Comparison of ENCODE assay signal across 34 mouse cellular contexts in the genomic region with DNA sequence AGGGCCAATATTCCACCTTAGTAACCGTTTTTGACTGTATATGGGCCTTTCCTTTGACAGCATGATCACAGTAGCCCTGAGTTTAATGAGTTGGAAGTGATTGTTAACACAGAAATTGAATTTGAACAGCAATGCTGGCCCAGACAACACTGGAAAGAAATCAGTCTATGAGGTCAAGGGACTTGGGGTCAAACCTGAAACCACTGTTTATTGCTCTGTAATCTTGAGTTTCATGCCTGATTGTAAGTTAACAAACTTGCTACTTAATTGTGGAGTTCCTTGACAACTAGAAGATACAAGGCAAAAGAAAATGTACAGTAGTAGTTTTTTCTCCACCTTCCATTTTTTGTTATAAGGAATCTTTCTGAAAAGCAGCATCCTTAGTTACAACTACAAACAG.
"Had no signal": no experiment of that assay in that cellular context is flagged by ENCODE, and none has a peak within 500 bp of the region (broad histone marks: within the 10 kb centered on the region; RNA-seq: fewer than 3 reads in every experiment).

No protein-coding gene starts in this region.

- DNase-seq: heart, postnatal 10 days; heart, postnatal 14 days; heart, postnatal 36 days; heart, postnatal 4 days; kidney, adult 11 months; kidney, adult 18-20 months; kidney, adult 2 months; kidney, adult 8-10 months; kidney, adult 9 months; kidney, postnatal 10 days; kidney, postnatal 14 days; kidney, postnatal 25 days; kidney, postnatal 36 days; kidney, postnatal 4 days; layer of hippocampus, adult 9-11 months; layer of hippocampus, postnatal 36 days had no signal

- H3K9me3 ChIP-seq: heart, embryonic 10.5 days; heart, embryonic 12.5 days; heart, embryonic 13.5 days; heart, embryonic 15.5 days; hindbrain, embryonic 10.5 days; hindbrain, embryonic 12.5 days; hindbrain, embryonic 13.5 days; hindbrain, embryonic 15.5 days; intestine, embryonic 15.5 days had no signal

- H3K27me3 ChIP-seq: heart, embryonic 12.5 days; heart, embryonic 13.5 days; heart, embryonic 15.5 days; hindbrain, embryonic 12.5 days; hindbrain, embryonic 13.5 days; hindbrain, embryonic 15.5 days; intestine, embryonic 15.5 days had no signal

- H3K4me3 ChIP-seq: heart, embryonic 10.5 days; heart, embryonic 12.5 days; heart, embryonic 13.5 days; heart, embryonic 15.5 days; hindbrain, embryonic 10.5 days; hindbrain, embryonic 12.5 days; hindbrain, embryonic 13.5 days; hindbrain, embryonic 15.5 days; intestine, embryonic 15.5 days; layer of hippocampus, adult 2 months had no signal

- H3K9ac ChIP-seq: heart, embryonic 12.5 days; heart, embryonic 13.5 days; heart, embryonic 15.5 days; hindbrain, embryonic 12.5 days; hindbrain, embryonic 13.5 days; hindbrain, embryonic 14.5 days; hindbrain, embryonic 15.5 days; intestine, embryonic 15.5 days had no signal

- H3K36me3 ChIP-seq: heart, embryonic 10.5 days; heart, embryonic 12.5 days; heart, embryonic 13.5 days; heart, embryonic 15.5 days; hindbrain, embryonic 12.5 days; hindbrain, embryonic 13.5 days; hindbrain, embryonic 15.5 days; intestine, embryonic 15.5 days had no signal

- H3K27ac ChIP-seq: heart, embryonic 10.5 days; heart, embryonic 13.5 days; heart, embryonic 15.5 days; hindbrain, embryonic 10.5 days; hindbrain, embryonic 12.5 days; hindbrain, embryonic 13.5 days; hindbrain, embryonic 14.5 days; hindbrain, embryonic 15.5 days; hindbrain, postnatal 0 days; intestine, embryonic 15.5 days; kidney, postnatal 0 days; layer of hippocampus, adult 2 months had no signal

- H3K4me1 ChIP-seq: heart, embryonic 10.5 days; heart, embryonic 12.5 days; heart, embryonic 13.5 days; heart, embryonic 15.5 days; hindbrain, embryonic 10.5 days; hindbrain, embryonic 12.5 days; intestine, embryonic 15.5 days had no signal

- ATAC-seq: hindbrain, embryonic 16.5 days; hindbrain, postnatal 0 days; inflammation-experienced regulatory T-cells, adult 6 months; intestine, embryonic 15.5 days; intestine, embryonic 16.5 days; intestine, postnatal 0 days had no signal

- H3K4me2 ChIP-seq: heart, embryonic 11.5 days; heart, embryonic 12.5 days; heart, embryonic 13.5 days; heart, embryonic 15.5 days; hindbrain, embryonic 12.5 days; hindbrain, embryonic 13.5 days; hindbrain, embryonic 14.5 days; hindbrain, embryonic 15.5 days; intestine, embryonic 15.5 days had no signal
